Mouse (Mus musculus): ENCODE results near the gene Wdr17. TPM values are rescaled to one million over a fixed set of nuclear protein-coding genes. Genes with fewer than 3 reads are reported as not detected.

The Wdr17 gene
- total and polyA plus RNA-seq, 3 experiments = not detected

DNA sequence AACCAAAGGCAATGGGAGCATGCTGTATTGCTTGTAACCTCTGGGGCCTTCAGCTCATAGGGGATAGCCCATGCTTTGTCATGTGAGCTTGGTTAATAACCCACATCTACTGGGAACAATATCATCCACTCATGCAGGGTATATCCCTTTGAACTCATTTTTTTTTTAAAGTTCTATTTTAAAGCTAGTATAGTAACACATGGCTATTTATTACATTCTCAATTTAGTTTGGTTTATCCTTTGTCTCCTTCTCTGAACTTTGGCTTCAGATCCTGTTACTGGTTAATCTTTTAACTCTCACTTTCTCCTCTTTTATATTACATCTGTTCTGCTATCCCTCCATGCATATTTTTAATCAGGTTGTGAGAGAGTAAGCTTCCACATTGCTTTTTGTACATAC lies 110.7 kb downstream of the Wdr17 start:
- Histone ChIP-seq H3K9me3 (replicated peaks; ENCODE audit: insufficient read depth, low read length) (no peaks in the 10 kb centered on the region), H3K9ac (ENCODE audit: control insufficient read depth, low read depth, low read length, poor library complexity, severe bottlenecking) (no peak overlapping the region), H3K4me1 (ENCODE audit: control insufficient read depth in 1 of 2, insufficient read depth in 2 of 2, low read length in 2 of 2) (no peaks in the 10 kb centered on the region), H3K27me3 (ENCODE audit: control insufficient read depth in 1 of 2, insufficient read depth in 2 of 2, low read length in 2 of 2) (no peaks in the 10 kb centered on the region), H3K79me2 (ENCODE audit: control insufficient read depth, insufficient read depth, low read length, poor library complexity) (no peaks in the 10 kb centered on the region), H3K4me3 (ENCODE audit: control insufficient read depth in 1 of 2, insufficient read depth in 1 of 2, low read depth in 2 of 2, low read length in 2 of 2) (no peak overlapping the region), H3K27ac (ENCODE audit: control insufficient read depth, low read depth, low read length) (no peak overlapping the region), H3K36me3 (ENCODE audit: control insufficient read depth in 1 of 2, insufficient read depth in 2 of 2, low read length in 2 of 2) (no peaks in the 10 kb centered on the region)
- DNase-seq (ENCODE audit: low read depth, low spot score) = no peak
- TF ChIP-seq CHD2 (IDR thresholded peaks at IDR 0.05; ENCODE audit: low read length) = no peak
- no peak for TF ChIP-seq SMC3 (IDR thresholded peaks at IDR 0.05; ENCODE audit: low read depth, low read length)
- no peak for TF ChIP-seq NELFE (IDR thresholded peaks at IDR 0.05; ENCODE audit: low read depth, low read length)
- TF ChIP-seq GATA1 (IDR thresholded peaks at IDR 0.05; ENCODE audit: low read depth, low read length) = no peak
- no peak for TF ChIP-seq E2F4 (IDR thresholded peaks at IDR 0.05; ENCODE audit: borderline replicate concordance, low read depth, low read length)
- no peak for TF ChIP-seq CTCF (IDR thresholded peaks at IDR 0.05 in 2 of 3, conservative IDR thresholded peaks at IDR 0.05 in 1 of 3; ENCODE audit: control insufficient read depth in 1 of 3, insufficient read depth in 1 of 3, low read depth in 2 of 3, low read length in 3 of 3, poor library complexity in 1 of 3, severe bottlenecking in 1 of 3)
- TF ChIP-seq POLR2A (IDR thresholded peaks at IDR 0.05; ENCODE audit: control insufficient read depth in 1 of 2, insufficient read depth in 1 of 2, low read depth in 1 of 2, low read length in 2 of 2, poor library complexity in 1 of 2) = no peak
- no peak for TF ChIP-seq MAZ (IDR thresholded peaks at IDR 0.05; ENCODE audit: low read depth, low read length)
- TF ChIP-seq RAD21 (IDR thresholded peaks at IDR 0.05; ENCODE audit: low read depth, low read length) = no peak
- TF ChIP-seq ZKSCAN1 (IDR thresholded peaks at IDR 0.05; ENCODE audit: low read depth, low read length) = no peak

DNA sequence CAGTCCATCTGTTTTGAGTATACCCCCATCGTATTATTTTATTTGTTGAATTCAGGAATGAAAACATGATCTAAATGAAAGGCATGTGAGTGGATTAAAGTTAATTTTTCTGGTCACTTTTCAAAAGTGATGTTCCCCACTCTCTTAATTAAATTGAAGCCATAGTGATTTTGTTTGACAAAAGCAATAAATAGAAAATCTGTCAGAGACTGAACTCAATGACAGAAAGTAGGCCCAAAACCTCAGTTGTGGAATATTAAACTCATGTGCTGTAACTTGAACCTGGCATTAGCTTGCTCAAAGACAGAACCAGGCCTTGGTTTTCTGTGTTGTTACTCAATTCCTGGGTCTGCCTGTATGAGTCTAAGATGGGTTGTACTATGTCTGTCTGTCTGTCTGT lies 129.3 kb downstream of the Wdr17 start:
- H3K27me3 ChIP-seq (ENCODE audit: control insufficient read depth in 1 of 2, insufficient read depth in 2 of 2, low read length in 2 of 2) = no peaks in the 10 kb centered on the region
- no peaks in the 10 kb centered on the region for H3K4me1 ChIP-seq (ENCODE audit: control insufficient read depth in 1 of 2, insufficient read depth in 2 of 2, low read length in 2 of 2)
- H3K9me3 ChIP-seq (replicated peaks; ENCODE audit: insufficient read depth, low read length) = no peaks in the 10 kb centered on the region
- no peak overlapping the region for H3K9ac ChIP-seq (ENCODE audit: control insufficient read depth, low read depth, low read length, poor library complexity, severe bottlenecking)
- no peaks in the 10 kb centered on the region for H3K79me2 ChIP-seq (ENCODE audit: control insufficient read depth, insufficient read depth, low read length, poor library complexity)
- H3K36me3 ChIP-seq (ENCODE audit: control insufficient read depth in 1 of 2, insufficient read depth in 2 of 2, low read length in 2 of 2) = no peaks in the 10 kb centered on the region
- no peak overlapping the region for H3K27ac ChIP-seq (ENCODE audit: control insufficient read depth, low read depth, low read length)
- no peak overlapping the region for H3K4me3 ChIP-seq (ENCODE audit: control insufficient read depth in 1 of 2, insufficient read depth in 1 of 2, low read depth in 2 of 2, low read length in 2 of 2)
- TF ChIP-seq SMC3 (IDR thresholded peaks at IDR 0.05; ENCODE audit: low read depth, low read length) (no peak), ELF1 (IDR thresholded peaks at IDR 0.05; ENCODE audit: low read depth, low read length) (no peak), POLR2AphosphoS2 (IDR thresholded peaks at IDR 0.05; ENCODE audit: low read length) (no peak), RCOR1 (IDR thresholded peaks at IDR 0.05; ENCODE audit: low read depth, low read length) (no peak), CHD1 (IDR thresholded peaks at IDR 0.05; ENCODE audit: low read depth, low read length) (no peak), HCFC1 (IDR thresholded peaks at IDR 0.05; ENCODE audit: low read depth, low read length) (no peak), RAD21 (IDR thresholded peaks at IDR 0.05; ENCODE audit: low read depth, low read length) (no peak), GATA1 (IDR thresholded peaks at IDR 0.05; ENCODE audit: low read depth, low read length) (no peak), MXI1 (IDR thresholded peaks at IDR 0.05; ENCODE audit: low read depth, low read length) (no peak), BHLHE40 (IDR thresholded peaks at IDR 0.05; ENCODE audit: borderline replicate concordance, low read depth, low read length) (no peak)
- no peak for DNase-seq (ENCODE audit: low read depth, low spot score)
